Mouse (Mus musculus): ENCODE data around the gene Jakmip3.

Gene Jakmip3

DNA sequence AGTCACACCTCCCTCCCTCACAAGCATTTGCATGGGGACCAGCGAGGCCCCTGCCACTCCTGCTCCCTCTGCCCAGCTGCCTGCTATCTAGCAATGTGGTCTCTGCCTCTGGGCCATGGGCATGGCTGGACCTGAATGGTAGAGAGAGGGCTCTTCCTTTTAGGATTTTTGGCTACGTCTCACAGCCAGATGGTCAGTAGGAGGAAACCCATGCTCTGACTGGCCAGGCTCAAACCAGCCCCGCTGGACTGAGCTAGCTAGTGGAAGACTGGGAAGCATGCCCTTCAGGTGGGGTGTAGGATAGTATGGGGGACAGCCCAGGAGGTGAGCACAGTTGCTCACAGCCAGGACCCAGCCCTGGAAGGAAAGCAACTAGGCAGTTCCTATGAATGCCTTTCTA is 161.3 kb downstream of the Jakmip3 start:
- no peak for DNase-seq

DNA sequence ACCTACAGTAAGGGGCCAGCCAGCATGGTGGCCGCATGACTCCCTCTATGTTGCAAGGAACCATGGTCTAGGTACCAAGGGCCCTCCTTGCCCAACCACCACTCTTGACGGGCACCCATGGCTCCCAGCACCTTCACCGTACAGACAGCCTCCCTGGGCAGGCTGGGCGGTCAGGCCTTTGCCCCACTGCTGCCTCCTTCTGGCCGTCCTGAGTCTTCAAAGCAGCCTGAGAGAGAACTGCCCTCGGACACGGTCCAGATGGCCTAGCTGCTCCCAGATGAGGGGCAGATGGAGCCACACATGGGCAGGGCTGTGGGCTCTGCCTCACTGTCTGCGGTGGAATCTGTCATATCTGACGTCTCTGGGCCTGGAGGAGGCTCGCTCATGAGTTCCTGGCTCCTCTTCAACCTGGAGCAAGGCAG is 163.4 kb downstream of the Jakmip3 start:
- no peak for DNase-seq

DNA sequence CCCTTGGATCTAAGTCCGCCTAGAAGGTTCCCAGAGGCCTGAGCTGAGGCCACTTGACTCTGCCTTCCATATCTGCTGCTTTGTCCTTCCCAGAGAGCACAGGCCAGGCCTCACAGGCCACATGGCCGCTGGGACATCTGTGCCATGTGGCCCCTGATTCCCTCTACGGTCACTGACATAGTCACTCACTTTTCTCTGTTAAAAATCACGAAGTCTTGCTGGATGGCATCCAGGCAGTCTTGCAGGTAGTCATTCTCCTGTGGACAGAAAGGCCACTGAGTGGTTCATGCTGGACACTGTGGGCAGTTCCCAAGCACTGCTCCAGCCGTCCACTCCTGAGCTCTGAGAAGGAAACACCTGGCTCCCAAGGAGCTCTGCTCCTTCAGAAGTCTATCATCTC is 164.5 kb downstream of the Jakmip3 start:
- DNase-seq = no peak

DNA sequence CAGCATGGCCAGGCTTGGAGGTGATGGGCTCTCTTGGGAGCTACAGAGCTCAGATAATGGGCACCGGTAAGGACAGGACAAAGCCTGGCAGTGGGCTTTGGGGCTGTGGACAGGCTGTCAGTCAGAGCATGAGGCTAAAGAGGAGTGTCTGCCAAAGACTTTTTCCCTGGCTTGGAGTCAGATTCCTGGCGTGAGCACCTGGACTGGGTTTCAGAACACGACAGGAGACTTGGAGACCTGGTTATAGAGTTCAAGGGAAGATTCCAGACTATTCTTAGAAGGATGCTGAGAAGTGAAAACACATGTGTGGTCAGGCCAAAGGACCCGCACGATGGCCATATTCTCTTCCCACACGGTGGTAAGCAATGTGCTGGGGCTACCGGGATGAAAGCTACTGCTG is 165.2 kb downstream of the Jakmip3 start:
- DNase-seq = no peak

DNA sequence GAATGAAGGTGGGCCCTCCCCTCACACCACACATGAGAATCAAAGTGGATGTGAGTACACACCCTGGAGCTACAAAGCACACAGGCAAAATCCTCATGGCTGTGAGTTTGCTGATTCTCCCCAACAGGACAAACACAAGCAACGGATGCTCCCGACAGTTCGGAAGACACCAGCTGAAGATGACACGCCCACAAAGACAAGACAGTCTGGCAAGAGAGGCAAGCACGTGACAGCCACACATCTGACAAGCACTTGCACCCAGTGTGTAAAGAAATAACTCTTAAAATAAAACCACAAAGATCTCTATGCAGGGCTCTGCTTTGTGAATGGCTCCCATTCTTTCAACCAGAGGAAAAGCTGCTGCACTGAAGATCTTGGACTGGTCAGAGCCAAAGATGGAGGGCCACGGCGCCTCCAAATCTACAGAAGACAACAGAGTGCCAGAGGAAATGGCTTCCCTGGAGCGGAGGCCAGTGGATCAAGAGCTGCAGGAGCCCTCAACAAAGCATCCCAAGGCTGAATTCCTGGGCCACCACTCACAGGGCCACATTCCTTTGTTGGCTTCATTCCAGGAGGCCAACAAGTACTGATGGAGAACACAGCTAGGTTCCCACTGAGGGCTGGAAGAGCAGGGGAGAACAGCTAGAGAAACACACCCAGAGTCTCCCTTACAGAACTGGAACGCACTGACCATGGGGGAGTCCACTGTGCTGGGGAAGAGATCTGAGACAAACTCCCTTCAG is 167.5 kb downstream of the Jakmip3 start:
- peak in 1 of 2 experiments; percentile 11 for DNase-seq

DNA sequence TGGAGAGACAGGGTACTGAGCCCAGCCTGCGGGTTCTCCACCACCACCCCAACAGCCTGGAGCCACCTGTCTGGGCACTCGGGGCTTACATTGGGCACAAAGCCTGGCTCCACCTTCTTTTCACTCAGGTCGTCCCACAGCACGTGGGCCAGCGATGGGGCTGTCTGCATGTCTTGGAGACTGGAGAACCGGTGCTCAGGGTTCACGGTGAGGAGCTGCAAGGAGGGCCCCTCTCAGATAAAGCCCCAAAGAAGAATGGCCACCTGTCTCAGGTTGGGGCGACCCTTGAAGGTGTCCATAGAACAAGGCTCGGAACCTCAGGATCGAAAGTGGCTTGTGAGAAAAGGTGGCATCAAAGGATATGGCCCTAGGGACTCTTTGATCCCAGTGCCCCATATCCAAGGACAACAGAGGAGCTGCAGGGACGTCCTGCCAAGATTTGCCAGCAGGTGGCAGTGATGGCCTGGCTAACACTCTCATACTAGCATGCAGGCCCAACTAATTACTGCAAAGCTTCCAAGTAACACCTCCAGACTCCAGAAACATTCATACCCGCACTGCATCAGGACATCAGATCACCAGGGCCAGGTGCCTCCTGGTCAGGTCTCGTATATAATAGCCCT is 178.7 kb downstream of the Jakmip3 start:
- peak; percentile 76 to 84 for DNase-seq

DNA sequence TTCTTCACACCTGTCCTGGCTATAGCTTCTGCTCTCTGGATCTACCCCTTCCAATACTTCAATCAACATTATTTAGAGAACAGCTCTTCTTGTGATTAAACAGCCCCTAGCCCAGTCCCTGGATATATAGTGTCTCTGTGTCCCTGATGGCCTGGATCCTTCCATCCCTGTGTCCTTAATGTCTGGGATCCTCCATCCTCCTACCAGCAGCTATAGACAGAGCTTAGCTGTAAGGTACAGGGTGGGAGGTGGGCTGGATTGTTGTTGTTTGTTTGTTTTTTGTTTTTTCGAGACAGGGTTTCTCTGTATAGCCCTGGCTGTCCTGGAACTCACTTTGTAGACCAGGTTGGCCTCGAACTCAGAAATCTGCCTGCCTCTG is 179.2 kb downstream of the Jakmip3 start:
- DNase-seq = no peak

DNA sequence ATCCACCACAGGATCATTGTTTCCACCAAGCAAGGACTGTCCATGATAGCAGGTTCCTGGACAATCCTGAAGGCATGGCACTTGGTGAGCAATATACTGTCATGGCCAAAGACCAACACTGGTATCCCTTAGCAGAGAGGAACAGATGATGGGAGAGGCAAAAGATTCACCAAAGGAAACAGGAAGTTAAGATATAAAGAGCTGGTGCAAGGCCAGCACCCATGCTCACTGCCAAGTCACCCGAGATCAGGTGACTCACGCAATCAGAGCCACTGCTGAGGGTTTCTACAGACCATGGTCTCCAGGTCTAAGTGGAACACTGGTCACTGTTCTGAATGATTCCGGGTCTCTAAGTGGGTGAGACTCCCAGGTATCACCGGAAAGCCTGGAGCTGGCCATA is 185.4 kb downstream of the Jakmip3 start:
- DNase-seq = no peak

DNA sequence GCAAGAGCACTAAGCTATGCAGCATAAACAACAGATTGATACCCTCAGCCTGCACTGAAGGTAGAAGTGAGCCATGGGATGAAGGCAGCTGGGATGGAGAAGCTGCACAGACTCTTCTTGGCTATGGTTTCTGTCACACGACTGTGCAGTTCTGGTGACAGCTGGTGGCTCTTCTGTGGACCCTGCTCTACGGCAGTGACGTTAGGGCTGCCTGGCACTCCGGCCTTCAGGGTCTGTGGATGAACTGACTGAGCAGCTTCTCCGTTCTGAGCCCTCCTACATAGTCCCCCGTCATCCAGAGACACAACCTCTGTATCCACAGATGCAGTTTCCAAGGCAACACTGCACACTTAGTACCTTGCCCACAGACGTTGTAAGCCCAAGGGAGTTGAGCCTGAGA is 186.0 kb downstream of the Jakmip3 start:
- DNase-seq = no peak

DNA sequence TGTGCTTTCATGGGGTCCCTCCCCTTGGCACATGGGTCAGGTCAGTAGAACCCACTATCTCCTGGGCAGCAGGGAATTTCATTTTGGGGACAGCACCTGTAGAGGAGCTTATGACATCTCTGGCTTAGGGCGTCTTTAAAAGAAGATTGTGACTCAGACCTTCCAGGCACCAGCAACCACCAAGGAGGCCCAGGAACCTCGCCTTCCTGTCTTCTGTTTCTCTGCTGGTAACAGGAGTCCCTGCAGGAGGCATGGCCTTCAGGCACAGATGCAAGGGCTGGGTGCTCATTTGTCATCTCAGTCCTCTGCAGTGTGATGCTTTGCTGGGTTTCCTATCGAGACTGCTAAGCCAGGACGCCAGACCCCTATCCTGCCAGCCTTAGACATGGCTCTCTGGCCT is 188.5 kb downstream of the Jakmip3 start:
- DNase-seq = no peak

DNA sequence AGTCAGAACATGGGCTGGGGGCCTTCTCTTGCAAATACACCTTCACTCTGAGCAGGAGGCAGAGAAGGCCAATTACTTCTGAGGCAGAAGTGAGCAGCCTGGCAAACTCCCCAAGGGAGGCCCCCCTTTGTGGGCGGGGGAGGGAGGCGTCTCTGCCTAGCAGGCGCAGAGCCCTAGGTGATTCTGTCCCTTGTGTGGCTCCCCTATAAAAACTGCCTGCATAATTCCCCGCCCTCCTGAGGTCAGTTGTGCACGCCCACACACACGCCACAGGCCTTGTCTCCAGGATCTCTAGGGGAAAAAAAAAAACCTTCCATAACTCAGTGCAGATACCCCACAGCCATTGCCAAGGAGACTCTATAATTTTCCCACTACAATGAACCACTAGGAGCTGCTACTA is 189.8 kb downstream of the Jakmip3 start:
- no peak for DNase-seq

DNA sequence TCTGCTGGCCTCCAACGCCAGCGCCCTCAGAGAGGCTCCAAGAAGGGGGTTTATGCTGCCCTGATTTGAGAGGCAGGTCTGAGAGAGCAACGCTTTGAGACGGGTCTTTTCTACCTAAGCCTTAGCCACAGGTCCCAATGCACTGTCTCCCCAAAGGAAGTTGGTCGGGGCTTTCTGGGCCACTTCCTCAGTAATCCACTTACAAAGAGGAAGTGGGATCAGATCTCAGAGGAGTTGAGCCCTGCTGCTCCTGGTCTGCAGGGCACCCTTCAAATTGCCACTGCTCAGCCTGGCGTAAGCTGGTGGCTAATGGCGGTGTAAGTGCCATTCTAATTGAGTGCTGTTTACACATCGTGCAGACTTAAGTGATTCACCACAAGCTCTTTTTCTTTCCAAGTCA is 191.0 kb downstream of the Jakmip3 start:
- DNase-seq = no peak

DNA sequence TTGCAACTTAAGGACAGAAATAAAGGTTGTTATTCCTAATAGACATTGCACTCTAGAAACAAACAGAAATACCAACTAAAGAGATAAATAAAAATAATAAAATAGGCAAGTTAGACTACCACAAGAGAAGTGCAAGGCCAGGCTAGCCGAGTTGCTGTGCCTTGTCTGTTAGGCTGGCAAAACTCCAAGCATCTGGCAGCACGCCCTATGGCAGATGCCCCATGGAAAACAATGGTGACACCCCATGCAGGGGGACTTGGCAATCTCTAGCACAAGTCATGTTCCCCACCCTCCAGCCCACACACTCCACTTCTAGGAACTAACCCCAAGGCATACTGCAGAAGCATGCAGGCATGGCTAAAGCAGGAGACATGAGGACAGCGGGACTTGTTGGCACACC is 192.9 kb downstream of the Jakmip3 start:
- peak; percentile 61 to 71 for DNase-seq
